Mouse (Mus musculus) heart, embryonic 14.5 days (tissue): Measurements from ENCODE around the gene Brms1l. TPM values are rescaled to one million over a fixed set of nuclear protein-coding genes. Genes with fewer than 3 reads are reported as not detected.
A peak's percentile ranks its signal among the peaks of the same experiment; 100 is the strongest.

Experiments used
- ATAC-seq: fragments of 200-750 bp; cut with Nextera tagmentation; 2 replicates; pipeline ENCODE4 v1.8.0; 2017; ENCODE audit warnings: low read depth, moderate TSS enrichment; ENCODE audit not compliant: insufficient number of reproducible peaks, insufficient read depth, low FRiP score
- H3K27ac ChIP-seq, 2 experiments: fragments of 200-500 bp in 1 of 2; fragments of 300-500 bp in 1 of 2; sonication (generic) in 1 of 2; replicated peaks in 1 of 2; 2 replicates each; pipeline ENCODE4 v1.5.1; 2012 to 2014; ENCODE audit warnings: low read depth in 2 of 2, low read length in 2 of 2, control low read depth in 1 of 2, mild to moderate bottlenecking in 1 of 2, mixed read lengths in 1 of 2; ENCODE audit not compliant: control insufficient read depth in 1 of 2, insufficient read depth in 1 of 2
- H3K27me3 ChIP-seq: fragments of 300-500 bp; sonication (generic); 2 replicates; pipeline ENCODE4 v1.6.1; 2014; ENCODE audit warnings: mild to moderate bottlenecking, low read length, control low read depth; ENCODE audit not compliant: control insufficient read depth, insufficient read depth
- H3K36me3 ChIP-seq: fragments of 300-500 bp; sonication (generic); 2 replicates; pipeline ENCODE4 v1.6.1; 2014; ENCODE audit warnings: mild to moderate bottlenecking, control low read depth, low read length, mixed read lengths; ENCODE audit not compliant: control insufficient read depth, insufficient read depth
- H3K4me1 ChIP-seq, 2 experiments: fragments of 200-500 bp in 1 of 2; fragments of 300-500 bp in 1 of 2; sonication (generic) in 1 of 2; 2 replicates each; pipeline ENCODE4 v1.6.1; 2012 to 2014; ENCODE audit warnings: low read length in 2 of 2, control low read depth in 1 of 2, mixed read lengths in 1 of 2; ENCODE audit not compliant: control insufficient read depth in 2 of 2, insufficient read depth in 2 of 2
- H3K4me2 ChIP-seq: fragments of 300-500 bp; sonication (generic); 2 replicates; pipeline ENCODE4 v1.6.1; 2014; ENCODE audit warnings: mild to moderate bottlenecking, low read length
- H3K4me3 ChIP-seq, 2 experiments: fragments of 200-500 bp in 1 of 2; fragments of 300-500 bp in 1 of 2; sonication (generic) in 1 of 2; 2 replicates each; pipeline ENCODE4 v1.5.1; 2012 to 2014; ENCODE audit warnings: low read length in 2 of 2, mild to moderate bottlenecking in 2 of 2, control low read depth in 1 of 2, low read depth in 1 of 2, moderate library complexity in 1 of 2; ENCODE audit not compliant: control insufficient read depth in 1 of 2, insufficient read depth in 1 of 2
- H3K9ac ChIP-seq: fragments of 300-500 bp; sonication (generic); 2 replicates; pipeline ENCODE4 v1.6.1; 2014; ENCODE audit warnings: mild to moderate bottlenecking, low read length
- H3K9me3 ChIP-seq: fragments of 300-500 bp; sonication (generic); 2 replicates; pipeline ENCODE4 v1.6.1; 2016; ENCODE audit warnings: low read length, control low read depth; ENCODE audit not compliant: control insufficient read depth
- WGBS: fragments of 180-500 bp; shearing (Covaris S2); extraction: QIAGEN DNeasy Blood & Tissue Kit; methylation state at CpG from one replicate; pipeline ENCODE4 v1.1.7; 2014; 5-methylcytosine and 5-hydroxymethylcytosine counted together
- polyA plus RNA-seq: library from polyadenylated mRNA; unstranded; fragments of >200 nt; fragmentation: Nextera tagmentation; extraction: Ambion mirVana; gene quantifications from 2 replicates; pipeline ENCODE4 v1.2.1, GENCODE M21; 2014

The Brms1l gene
- polyA plus RNA-seq, 1 experiment from 2014 or later, result 24.3 TPM

DNA sequence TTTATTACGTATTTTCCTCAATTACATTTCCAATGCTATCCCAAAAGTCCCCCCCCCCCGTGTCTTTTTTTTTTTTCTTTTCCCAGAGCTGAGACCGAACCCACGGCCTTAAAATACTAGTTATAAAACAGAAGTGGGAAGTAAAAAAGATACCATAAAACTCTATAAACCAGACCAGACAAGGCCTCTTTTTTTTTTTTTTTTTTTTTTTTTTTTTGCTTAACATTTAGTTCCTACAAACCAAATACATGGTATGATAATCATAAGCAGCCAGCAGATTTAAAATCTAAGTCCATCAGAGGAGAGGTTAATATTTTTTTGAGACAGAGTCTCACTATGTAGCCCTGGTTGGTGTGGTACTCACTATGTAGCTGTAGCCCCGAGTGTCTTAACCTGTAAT, 19.6 kb upstream of the Brms1l start:
- 93% methylated on average over 5 of the region's 5 CpGs for WGBS
- Histone ChIP-seq H3K27me3 (no peaks in the 10 kb centered on the region), H3K9me3 (no peaks in the 10 kb centered on the region), H3K4me2 (no peak overlapping the region), H3K27ac (no peak overlapping the region), H3K9ac (no peak overlapping the region), H3K4me3 (no peak overlapping the region), H3K4me1 (peaks cover 2 to 12% of the 10 kb centered on the region in 2 experiments; a peak in 2 of 4 replicates), H3K36me3 (no peaks in the 10 kb centered on the region)
- no peak for ATAC-seq

DNA sequence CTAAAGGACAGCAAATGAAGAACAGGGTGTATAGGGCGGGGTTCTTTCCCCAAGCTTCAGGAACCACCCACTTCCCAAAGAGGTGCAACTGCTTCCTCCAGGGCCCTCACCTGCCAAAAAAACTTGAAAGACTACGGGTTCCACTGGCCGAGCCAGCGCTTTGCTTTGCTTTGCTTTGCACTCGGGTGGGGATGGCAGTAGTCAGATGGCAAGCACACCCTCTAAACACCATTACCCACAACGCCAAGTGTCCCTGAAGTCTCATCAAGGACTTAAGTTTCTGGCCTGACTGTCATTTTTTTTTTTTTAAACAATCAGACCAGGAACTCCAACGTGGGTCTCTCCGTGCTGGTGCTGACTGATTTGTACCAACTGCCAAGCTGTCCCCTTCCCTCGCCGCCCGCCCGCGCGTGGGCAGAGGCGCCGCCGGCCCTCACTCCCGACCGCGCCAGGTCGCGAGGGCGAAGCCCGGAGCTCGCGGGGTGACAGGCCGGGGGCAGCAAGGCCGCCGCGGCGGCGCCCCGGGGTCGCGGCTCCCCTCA, 15.9 kb upstream of the Brms1l start:
- peak; percentile 44; the same call in 1 of the 2 replicates for ATAC-seq
- 2% methylated on average over 35 of the region's 35 CpGs for WGBS
- H3K27me3 ChIP-seq, result no peaks in the 10 kb centered on the region

DNA sequence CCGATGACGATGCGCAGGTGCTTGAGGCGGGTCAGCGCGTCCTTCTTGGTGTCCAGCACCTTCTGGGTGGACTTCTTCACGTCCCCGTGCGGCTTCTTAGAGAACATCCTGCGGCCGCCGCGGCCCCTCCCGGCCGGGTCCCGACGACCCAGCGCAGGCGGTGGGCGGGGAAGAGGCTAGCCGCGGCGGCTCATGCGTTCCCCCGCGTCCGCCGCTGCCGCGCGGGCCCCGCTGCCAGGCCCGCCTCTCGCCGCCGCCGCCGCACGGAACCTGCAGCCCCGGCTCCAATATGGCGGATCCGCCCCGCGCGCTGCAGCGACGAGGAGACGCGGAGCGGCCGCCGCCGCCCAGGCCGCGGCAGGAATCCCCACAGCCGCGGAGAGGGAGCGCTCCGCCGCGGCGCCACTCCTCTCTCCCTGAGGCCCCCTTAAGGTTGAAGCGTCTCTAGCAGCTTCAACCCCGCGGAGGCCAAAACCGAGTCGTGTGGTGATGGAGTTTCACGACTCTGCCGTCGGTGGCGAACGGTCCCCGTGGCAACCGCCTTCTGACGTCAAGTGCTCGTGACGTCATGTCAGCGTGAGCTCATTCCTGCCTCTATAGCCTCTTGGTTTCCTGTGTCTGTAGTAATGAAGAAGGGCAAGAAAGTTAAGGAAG, 15.3 kb upstream of the Brms1l start, which contains the start of gene Ralgapa1:
Gene Ralgapa1, minus strand, starts transcription at position 507 of the 654 bp plus-strand sequence.
- Histone ChIP-seq H3K4me3 (peak within 1 kb of the TSS; percentile 90), H3K27me3 (no peaks in the 10 kb centered on the region), H3K36me3 (no peaks in the 10 kb centered on the region), H3K27ac (peak within 1 kb of the TSS; percentile 88), H3K4me1 (peaks cover 0 to 13% of the 10 kb centered on the region in 2 experiments; a peak in 2 of 4 replicates), H3K9ac (peak within 1 kb of the TSS; percentile 92), H3K4me2 (peak within 1 kb of the TSS; percentile 75), H3K9me3 (no peaks in the 10 kb centered on the region)
- ATAC-seq, result peak; percentile 87
- under 1% methylated on average over 70 of the region's 78 CpGs for WGBS

More for the DNA sequence above, 15.9 kb upstream of the Brms1l start:
- H3K9me3 ChIP-seq, result no peaks in the 10 kb centered on the region
- peak overlapping the region; percentile 92 for H3K9ac ChIP-seq
- peaks cover 0 to 13% of the 10 kb centered on the region in 2 experiments; a peak in 2 of 4 replicates for H3K4me1 ChIP-seq
- H3K4me3 ChIP-seq, result peak overlapping the region; percentile 90
- no peaks in the 10 kb centered on the region for H3K36me3 ChIP-seq
- peak overlapping the region; percentile 88 for H3K27ac ChIP-seq
- H3K4me2 ChIP-seq, result peak overlapping the region; percentile 75

GRCm38 (mm10) chr12:55824027-55824426, 12.1 kb upstream of the Brms1l start:
- WGBS, result 80% methylated on average over 6 of the region's 6 CpGs
- no peak for ATAC-seq
- Histone ChIP-seq H3K36me3 (no peaks in the 10 kb centered on the region), H3K9ac (no peak overlapping the region), H3K27me3 (no peaks in the 10 kb centered on the region), H3K9me3 (no peaks in the 10 kb centered on the region), H3K4me2 (no peak overlapping the region), H3K27ac (no peak overlapping the region), H3K4me3 (no peak overlapping the region), H3K4me1 (peaks cover 0 to 13% of the 10 kb centered on the region in 2 experiments; a peak in 2 of 4 replicates)

GRCm38 (mm10) chr12:55825537-55825936, 10.6 kb upstream of the Brms1l start:
- no peaks in the 10 kb centered on the region for H3K9me3 ChIP-seq
- H3K4me1 ChIP-seq, result peaks cover 0 to 5% of the 10 kb centered on the region in 2 experiments; a peak in 2 of 4 replicates
- no peaks in the 10 kb centered on the region for H3K36me3 ChIP-seq
- 70% methylated on average over 2 of the region's 2 CpGs for WGBS
- H3K27ac ChIP-seq, result no peak overlapping the region
- no peak overlapping the region for H3K4me2 ChIP-seq
- H3K27me3 ChIP-seq, result no peaks in the 10 kb centered on the region
- no peak for ATAC-seq
- H3K4me3 ChIP-seq, result no peak overlapping the region
- no peak overlapping the region for H3K9ac ChIP-seq

GRCm38 (mm10) chr12:55831101-55831500, 5.0 kb upstream of the Brms1l start:
- H3K27ac ChIP-seq, result no peak overlapping the region
- H3K4me1 ChIP-seq, result no peaks in the 10 kb centered on the region
- WGBS, result 13% methylated on average over 2 of the region's 2 CpGs
- no peaks in the 10 kb centered on the region for H3K27me3 ChIP-seq
- H3K9me3 ChIP-seq, result no peaks in the 10 kb centered on the region
- H3K36me3 ChIP-seq, result no peaks in the 10 kb centered on the region
- no peak overlapping the region for H3K9ac ChIP-seq
- H3K4me3 ChIP-seq, result no peak overlapping the region
- H3K4me2 ChIP-seq, result no peak overlapping the region
- ATAC-seq, result no peak

DNA sequence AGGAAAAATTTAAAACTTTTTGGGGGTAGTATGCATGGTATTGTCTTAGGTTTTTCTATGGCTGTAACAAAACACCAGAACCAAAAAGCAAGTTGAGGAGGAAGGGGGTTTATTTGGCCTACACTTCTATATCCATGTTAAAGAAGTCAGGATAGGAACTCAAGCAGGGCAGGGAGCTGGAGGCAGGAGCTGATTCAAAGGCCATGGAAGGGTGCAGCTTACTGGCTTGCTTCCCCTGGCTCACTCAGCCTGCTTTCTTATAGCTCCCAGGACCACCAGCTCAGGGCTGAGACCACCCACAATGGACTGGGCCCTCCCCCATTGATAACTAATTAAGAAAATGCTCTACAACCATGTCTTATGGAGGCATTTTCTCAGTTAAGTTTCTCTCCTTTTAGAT, 3.2 kb upstream of the Brms1l start:
- Histone ChIP-seq H3K27me3 (no peaks in the 10 kb centered on the region), H3K4me3 (no peak overlapping the region), H3K27ac (no peak overlapping the region), H3K4me1 (peaks cover 0 to 2% of the 10 kb centered on the region in 2 experiments; a peak in 2 of 4 replicates), H3K9ac (no peak overlapping the region), H3K9me3 (no peaks in the 10 kb centered on the region), H3K4me2 (no peak overlapping the region), H3K36me3 (no peaks in the 10 kb centered on the region)
- no peak for ATAC-seq
